Mouse (Mus musculus) cortical plate, adult 2 months (tissue): ENCODE results near the gene Slc16a10. TPM values are rescaled to one million over a fixed set of nuclear protein-coding genes. Genes with fewer than 3 reads are reported as not detected.

Source experiments
- H3K27ac ChIP-seq: fragments of 200-500 bp; 2 replicates; pipeline ENCODE4 v1.5.1; 2012; ENCODE audit warnings: low read length, control low read depth, inconsistent platforms; ENCODE audit not compliant: insufficient read depth
- H3K4me1 ChIP-seq: fragments of 200-500 bp; 2 replicates; pipeline ENCODE4 v1.6.1; 2011; ENCODE audit warnings: low read length; ENCODE audit not compliant: control insufficient read depth, insufficient read depth
- H3K4me3 ChIP-seq: fragments of 200-500 bp; 2 replicates; pipeline ENCODE4 v1.5.1; 2011; ENCODE audit warnings: mild to moderate bottlenecking, low read length, control low read depth; ENCODE audit not compliant: insufficient read depth
- CTCF ChIP-seq: fragments of 200-500 bp; IDR thresholded peaks from 2 replicates; pipeline ENCODE4 v1.5.1; 2011; ENCODE audit warnings: mild to moderate bottlenecking, control low read depth, low read length; ENCODE audit not compliant: insufficient read depth; ENCODE audit errors: extremely low read depth
- POLR2A ChIP-seq: fragments of 200-500 bp; IDR thresholded peaks from 2 replicates; pipeline ENCODE4 v1.6.1; 2011; ENCODE audit warnings: mild to moderate bottlenecking, low read length, control low read depth; ENCODE audit not compliant: insufficient read depth; ENCODE audit errors: extremely low read depth
- polyA plus RNA-seq: library from polyadenylated mRNA; depleted of rRNA; stranded (reverse); fragments of >200 nt; gene quantifications from 2 replicates; pipeline ENCODE4 v1.2.3, GENCODE M21; 2012; rRNA removed

Gene Slc16a10
- polyA plus RNA-seq, 1 experiment = 3.0 TPM

DNA sequence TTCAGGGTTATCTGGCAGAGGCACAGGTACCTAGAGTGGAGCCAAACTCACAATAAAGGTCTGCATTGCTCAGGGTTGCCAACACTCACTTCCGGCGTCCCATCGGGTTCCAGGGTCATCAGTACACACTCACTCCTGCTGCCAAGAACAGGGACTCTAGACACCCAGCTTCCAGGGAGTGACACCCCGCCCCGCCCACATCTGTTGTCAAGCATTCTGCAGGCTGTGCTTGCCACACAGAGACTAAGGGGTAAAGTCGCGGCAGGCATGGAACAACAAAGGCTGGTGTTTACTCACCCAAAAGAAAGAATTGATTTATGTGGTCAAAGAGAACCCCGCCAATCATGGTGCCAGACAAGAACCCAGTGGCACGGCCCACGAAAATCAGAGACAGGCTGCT lies 135.1 kb downstream of the Slc16a10 start:
- Histone ChIP-seq H3K4me3 (no peak overlapping the region), H3K4me1 (no peaks in the 10 kb centered on the region), H3K27ac (no peak overlapping the region)
- TF ChIP-seq CTCF = no peak
- TF ChIP-seq POLR2A = no peak

DNA sequence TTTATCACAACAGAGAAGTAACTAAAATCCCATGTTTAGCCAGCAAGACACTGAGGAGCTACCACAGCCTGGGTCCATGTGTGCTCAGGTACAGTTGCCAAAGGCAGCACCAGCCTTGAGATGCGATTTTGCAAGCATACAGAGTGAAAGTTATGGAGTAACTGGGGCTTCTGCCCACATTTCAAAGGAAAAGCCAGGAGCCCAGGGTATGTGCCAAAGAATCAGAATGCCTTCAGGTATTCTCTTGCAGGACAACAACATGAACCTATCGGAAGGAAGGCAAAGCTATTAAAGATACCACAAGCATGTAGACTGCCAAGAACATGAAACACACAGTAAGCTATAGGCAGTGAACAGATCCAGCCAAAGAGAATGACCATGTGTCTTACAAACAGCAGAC lies 141.3 kb downstream of the Slc16a10 start:
- H3K4me1 ChIP-seq = no peaks in the 10 kb centered on the region
- no peak overlapping the region for H3K4me3 ChIP-seq
- no peak overlapping the region for H3K27ac ChIP-seq
- TF ChIP-seq CTCF (no peak), POLR2A (no peak)

DNA sequence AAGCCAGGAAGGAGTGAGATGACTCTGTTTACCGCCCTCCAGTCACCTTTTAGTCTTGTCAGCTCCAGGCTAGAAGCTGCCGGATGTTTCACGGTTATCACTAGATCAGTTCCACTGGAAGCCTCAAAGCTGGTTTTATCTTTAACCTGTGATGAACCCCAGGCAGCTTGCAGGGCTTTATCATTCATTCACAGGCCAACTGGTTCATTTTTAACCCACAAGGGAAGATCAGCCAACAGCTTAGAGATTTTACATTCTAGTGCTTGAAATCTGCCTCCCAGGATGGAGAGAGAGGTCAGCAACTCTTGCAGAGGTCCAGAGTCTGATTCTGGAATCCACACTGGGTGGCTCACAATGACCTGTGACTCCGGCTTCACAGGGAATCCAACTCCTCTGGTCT lies 150.9 kb downstream of the Slc16a10 start:
- Histone ChIP-seq H3K4me1 (no peaks in the 10 kb centered on the region), H3K27ac (no peak overlapping the region), H3K4me3 (no peak overlapping the region)
- no peak for TF ChIP-seq POLR2A
- no peak for TF ChIP-seq CTCF

DNA sequence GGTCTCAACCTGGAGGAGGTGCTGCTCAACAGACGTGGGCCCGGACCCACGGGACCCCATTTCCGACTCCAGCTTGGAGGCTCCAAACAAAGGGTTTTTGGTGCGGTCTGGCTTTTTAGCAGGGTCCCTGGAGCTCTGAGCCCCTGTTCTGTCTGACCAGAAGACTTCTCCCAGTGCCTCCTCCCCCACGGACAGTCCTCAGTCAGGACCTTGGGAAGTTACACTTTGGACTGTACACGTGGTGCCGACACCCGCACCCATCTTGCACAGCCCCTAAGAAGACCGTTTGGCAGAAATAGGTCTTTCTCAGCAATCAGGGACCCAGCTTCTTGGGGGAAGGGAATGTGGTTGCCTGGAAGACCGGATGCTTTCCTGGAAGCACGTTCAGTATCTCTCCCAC lies 155.6 kb downstream of the Slc16a10 start, which contains the start of gene Mfsd4b5:
Gene Mfsd4b5 (minus strand): TSS at position 181 of the 400 bp plus-strand sequence.
- H3K4me3 ChIP-seq = no peak within 1 kb of the TSS
- no peaks in the 10 kb centered on the region for H3K4me1 ChIP-seq
- TF ChIP-seq POLR2A (no peak), CTCF (no peak)
- no peak within 1 kb of the TSS for H3K27ac ChIP-seq

Other genes with a start within 250 kb of the Slc16a10 start
- 10.5 and 12.7 TPM in 2 replicates for gene Mfsd4b4, start 243.0 kb downstream of the Slc16a10 start, polyA plus RNA-seq
- gene Mfsd4b2, start 215.3 kb downstream of the Slc16a10 start, polyA plus RNA-seq = not detected in 2 replicates
- gene Mfsd4b3, start 182.1 kb downstream of the Slc16a10 start, polyA plus RNA-seq = not detected in 2 replicates
- 0.04 TPM in 2 replicates for gene Mfsd4b5, start 155.6 kb downstream of the Slc16a10 start, polyA plus RNA-seq
- 0.40 and 0.52 TPM in 2 replicates for gene Mfsd4b1, start 117.0 kb downstream of the Slc16a10 start, polyA plus RNA-seq
- 16.0 and 21.2 TPM in 2 replicates for gene Rpf2, start 104.8 kb upstream of the Slc16a10 start, polyA plus RNA-seq
- gene Gtf3c6, start 115.8 kb upstream of the Slc16a10 start, polyA plus RNA-seq = 31.6 and 34.3 TPM in 2 replicates
- gene Amd1, start 159.9 kb upstream of the Slc16a10 start, polyA plus RNA-seq = 103 and 105 TPM in 2 replicates
- 39.7 and 41.0 TPM in 2 replicates for gene Cdk19, start 197.3 kb upstream of the Slc16a10 start, polyA plus RNA-seq